Mouse (Mus musculus): ENCODE results near the gene Flrt1. TPM values are rescaled to one million over a fixed set of nuclear protein-coding genes. Genes with fewer than 3 reads are reported as not detected.
A peak's percentile ranks its signal among the peaks of the same experiment; 100 is the strongest.

Flrt1 gene
- total and polyA plus RNA-seq, 3 experiments, result 0.84 to 1.2 (median 1.1) TPM

GRCm38 (mm10) chr19:7062916-7063315 is 42.6 kb downstream of the Flrt1 start:
- WGBS, result 79% methylated on average over 8 of the region's 8 CpGs
- H3K27ac ChIP-seq, result no peak overlapping the region
- peaks cover 2% of the 10 kb centered on the region; the same call in 1 of the 2 replicates for H3K4me1 ChIP-seq (ENCODE audit: control insufficient read depth, insufficient read depth, low read length)
- H3K79me2 ChIP-seq (replicated peaks; ENCODE audit: control insufficient read depth, insufficient read depth, low read length), result no peaks in the 10 kb centered on the region
- no peaks in the 10 kb centered on the region for H3K27me3 ChIP-seq (ENCODE audit: control insufficient read depth, insufficient read depth, low read length)
- intact Hi-C loops (cut with DNase I), result loop anchor here (10.0 kb wide), 1 partner anchor 282 kb away; the partner anchor contains the start of gene Mark2
- no peak overlapping the region for H3K4me3 ChIP-seq
- H3K36me3 ChIP-seq (ENCODE audit: control insufficient read depth, insufficient read depth, low read length), result no peaks in the 10 kb centered on the region
- DNase-seq, result no peak
- TF ChIP-seq EP300 (IDR thresholded peaks at IDR 0.05; ENCODE audit: insufficient read depth, low read depth, low read length) (no peak), POLR2A (IDR thresholded peaks at IDR 0.05; ENCODE audit: insufficient read depth, low read depth, low read length) (no peak), CTCF (IDR thresholded peaks at IDR 0.05) (no peak)
- no peak overlapping the region for H3K9ac ChIP-seq (ENCODE audit: low read depth, low read length)

- no peak for DNase-seq
- Histone ChIP-seq H3K36me3 (ENCODE audit: control insufficient read depth, insufficient read depth, low read length) (no peaks in the 10 kb centered on the region), H3K9ac (ENCODE audit: low read depth, low read length) (no peak overlapping the region), H3K4me1 (ENCODE audit: control insufficient read depth, insufficient read depth, low read length) (peaks cover 2% of the 10 kb centered on the region; the same call in 1 of the 2 replicates), H3K4me3 (no peak overlapping the region), H3K27ac (no peak overlapping the region), H3K27me3 (ENCODE audit: control insufficient read depth, insufficient read depth, low read length) (no peaks in the 10 kb centered on the region), H3K79me2 (replicated peaks; ENCODE audit: control insufficient read depth, insufficient read depth, low read length) (no peaks in the 10 kb centered on the region)
- TF ChIP-seq EP300 (IDR thresholded peaks at IDR 0.05; ENCODE audit: insufficient read depth, low read depth, low read length) (no peak), CTCF (IDR thresholded peaks at IDR 0.05) (no peak), POLR2A (IDR thresholded peaks at IDR 0.05; ENCODE audit: insufficient read depth, low read depth, low read length) (no peak)
- WGBS, result 85% methylated on average over 5 of the region's 5 CpGs
- intact Hi-C loops (cut with DNase I), result loop anchor here (10.0 kb wide), 1 partner anchor 283 kb away; the partner anchor contains the start of gene Mark2
Measured at GRCm38 (mm10) chr19:7062110-7062509, 43.4 kb downstream of the Flrt1 start.

DNA sequence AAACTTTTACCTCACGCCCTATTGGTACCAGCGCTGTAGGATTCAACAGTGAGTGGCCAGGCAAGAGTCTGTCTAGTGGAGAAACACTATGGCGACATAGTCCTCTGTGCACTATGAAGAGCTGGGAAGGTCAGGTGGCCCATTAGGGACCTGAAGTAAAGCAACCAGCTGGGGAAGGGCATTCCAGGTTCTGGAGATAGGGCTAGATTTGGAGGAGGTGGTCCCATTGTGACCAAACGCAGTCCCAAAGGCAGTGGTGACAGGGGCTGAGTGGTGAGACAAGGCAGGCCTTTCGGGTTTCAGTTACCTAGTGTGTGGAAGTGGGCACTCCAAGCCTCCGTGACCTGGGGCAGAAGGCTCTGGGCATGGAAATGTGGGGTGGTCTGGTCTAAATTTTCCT is 47.0 kb downstream of the Flrt1 start:
- 70% methylated on average over 6 of the region's 6 CpGs for WGBS
- no peaks in the 10 kb centered on the region for H3K36me3 ChIP-seq (ENCODE audit: control insufficient read depth, insufficient read depth, low read length)
- no peaks in the 10 kb centered on the region for H3K79me2 ChIP-seq (replicated peaks; ENCODE audit: control insufficient read depth, insufficient read depth, low read length)
- peak overlapping the region; percentile 18; the same call in 1 of the 2 replicates for H3K9ac ChIP-seq (ENCODE audit: low read depth, low read length)
- H3K4me3 ChIP-seq, result peak overlapping the region; percentile 78; the same call in 1 of the 2 replicates
- H3K27me3 ChIP-seq (ENCODE audit: control insufficient read depth, insufficient read depth, low read length), result no peaks in the 10 kb centered on the region
- TF ChIP-seq EP300 (IDR thresholded peaks at IDR 0.05; ENCODE audit: insufficient read depth, low read depth, low read length) (no peak), CTCF (IDR thresholded peaks at IDR 0.05) (no peak), POLR2A (IDR thresholded peaks at IDR 0.05; ENCODE audit: insufficient read depth, low read depth, low read length) (no peak)
- peaks cover 2% of the 10 kb centered on the region for H3K4me1 ChIP-seq (ENCODE audit: control insufficient read depth, insufficient read depth, low read length)
- intact Hi-C loops (cut with DNase I), result no loop called here
- peak overlapping the region; percentile 82; the same call in 1 of the 2 replicates for H3K27ac ChIP-seq
- DNase-seq, result no peak

DNA sequence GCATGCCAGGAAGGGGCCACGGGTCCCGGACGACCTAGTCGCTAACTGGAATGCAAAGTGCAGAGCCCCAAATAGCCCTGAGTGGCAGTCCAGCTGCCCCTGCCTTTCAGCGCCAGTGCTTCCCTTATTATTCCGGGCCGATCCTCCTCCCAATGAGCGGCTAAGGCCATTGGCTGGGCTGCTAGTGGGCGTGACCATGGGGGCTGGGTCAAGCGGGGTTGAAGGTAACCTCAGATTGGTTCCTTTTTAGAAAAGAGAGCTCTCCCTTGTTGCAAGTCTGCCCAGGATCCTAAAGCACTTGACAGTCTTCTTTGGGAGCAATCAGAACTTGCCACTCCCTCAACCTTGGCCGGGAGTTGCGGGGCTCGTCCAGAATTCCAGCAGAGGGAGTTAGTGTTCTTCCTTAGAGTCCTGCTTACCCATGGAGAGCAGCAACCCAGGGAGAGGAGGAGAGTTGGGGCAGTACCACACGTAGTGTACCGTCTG is 47.8 kb downstream of the Flrt1 start:
- peak overlapping the region; percentile 82 for H3K27ac ChIP-seq
- peak; percentile 89 to 91 for DNase-seq
- H3K79me2 ChIP-seq (replicated peaks; ENCODE audit: control insufficient read depth, insufficient read depth, low read length), result no peaks in the 10 kb centered on the region
- H3K9ac ChIP-seq (ENCODE audit: low read depth, low read length), result peak overlapping the region; percentile 80
- no peaks in the 10 kb centered on the region for H3K36me3 ChIP-seq (ENCODE audit: control insufficient read depth, insufficient read depth, low read length)
- TF ChIP-seq CTCF (IDR thresholded peaks at IDR 0.05) (peak; percentile 66), POLR2A (IDR thresholded peaks at IDR 0.05; ENCODE audit: insufficient read depth, low read depth, low read length) (peak; percentile 98), EP300 (IDR thresholded peaks at IDR 0.05; ENCODE audit: insufficient read depth, low read depth, low read length) (no peak)
- intact Hi-C loops (cut with DNase I), result no loop called here
- H3K4me3 ChIP-seq, result peak overlapping the region; percentile 78
- 2% methylated on average over 15 of the region's 15 CpGs for WGBS
- H3K27me3 ChIP-seq (ENCODE audit: control insufficient read depth, insufficient read depth, low read length), result no peaks in the 10 kb centered on the region
- peaks cover 2% of the 10 kb centered on the region for H3K4me1 ChIP-seq (ENCODE audit: control insufficient read depth, insufficient read depth, low read length)

GRCm38 (mm10) chr19:7057126-7057721 is 48.3 kb downstream of the Flrt1 start:
- H3K4me3 ChIP-seq, result peak overlapping the region; percentile 78
- no peak for TF ChIP-seq EP300 (IDR thresholded peaks at IDR 0.05; ENCODE audit: insufficient read depth, low read depth, low read length)
- TF ChIP-seq CTCF (IDR thresholded peaks at IDR 0.05), result no peak
- TF ChIP-seq POLR2A (IDR thresholded peaks at IDR 0.05; ENCODE audit: insufficient read depth, low read depth, low read length), result no peak
- intact Hi-C loops (cut with DNase I), result no loop called here
- H3K36me3 ChIP-seq (ENCODE audit: control insufficient read depth, insufficient read depth, low read length), result no peaks in the 10 kb centered on the region
- under 1% methylated on average over 16 of the region's 16 CpGs for WGBS
- no peaks in the 10 kb centered on the region for H3K27me3 ChIP-seq (ENCODE audit: control insufficient read depth, insufficient read depth, low read length)
- H3K79me2 ChIP-seq (replicated peaks; ENCODE audit: control insufficient read depth, insufficient read depth, low read length), result no peaks in the 10 kb centered on the region
- peak overlapping the region; percentile 80 for H3K9ac ChIP-seq (ENCODE audit: low read depth, low read length)
- H3K4me1 ChIP-seq (ENCODE audit: control insufficient read depth, insufficient read depth, low read length), result peaks cover 2% of the 10 kb centered on the region
- no peak for DNase-seq
- H3K27ac ChIP-seq, result peak overlapping the region; percentile 82
